ENCODE assay signal across 8 mouse cellular contexts in the genomic region with DNA sequence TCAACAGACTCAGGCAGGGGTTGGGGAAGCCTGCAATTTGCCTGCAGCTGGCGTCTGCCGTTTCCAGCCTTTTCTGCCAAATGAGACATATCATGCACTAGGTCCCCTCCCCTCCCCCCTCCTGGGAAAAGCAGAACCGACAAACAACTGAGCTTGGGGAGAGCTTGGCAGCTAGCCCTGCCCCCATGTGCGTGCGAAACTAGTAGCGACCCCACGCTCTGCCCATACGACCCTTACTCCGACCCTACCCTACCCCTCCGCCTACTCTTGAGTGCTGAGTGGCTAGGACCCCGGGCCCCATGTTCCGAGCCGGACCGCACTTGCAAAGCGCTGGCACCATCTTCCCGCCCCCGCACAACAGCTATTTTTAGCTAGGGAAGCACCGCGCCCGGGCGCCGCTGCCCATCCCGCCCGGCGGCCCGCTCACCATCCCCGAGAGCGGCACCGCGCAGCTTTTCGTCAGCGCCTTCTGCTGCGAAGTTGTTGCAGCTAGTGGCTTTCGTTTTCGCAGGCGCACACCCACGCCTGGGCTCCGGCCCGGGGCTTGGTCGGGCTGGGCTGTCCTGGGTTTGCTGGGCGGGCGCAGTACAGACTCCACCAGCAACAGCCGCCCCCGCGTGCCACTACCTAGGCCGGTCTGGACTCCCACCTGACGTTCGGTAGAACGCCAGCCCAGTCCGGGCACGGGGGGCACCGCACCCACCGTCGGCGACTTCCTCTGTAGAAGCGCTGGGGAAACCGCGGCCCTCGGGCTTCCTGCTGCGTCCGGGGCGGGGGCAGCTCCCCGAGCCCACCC. TPM values are rescaled to one million over a fixed set of nuclear protein-coding genes. Genes with fewer than 3 reads are reported as not detected.
DNase-seq lines count a peak whose midpoint lies in the region; ATAC-seq lines count a peak whose summit lies in the region.

No protein-coding gene starts in this region.

- peak; percentile 75 for ATAC-seq in hindbrain, embryonic 11.5 days (ENCODE audit: low FRiP score)

- H3K4me3 ChIP-seq in hindbrain, embryonic 11.5 days (ENCODE audit: low read depth, low read length): peak overlapping the region; percentile 54

- 0 out of 2 replicates have a peak overlapping the region, but pooled peaks have one; percentile 30 for H3K27ac ChIP-seq in hindbrain, embryonic 11.5 days (ENCODE audit: low read depth, low read length)

- peaks cover 4% of the 10 kb centered on the region; the same call in 1 of the 2 replicates for H3K27me3 ChIP-seq in hindbrain, embryonic 11.5 days (ENCODE audit: control insufficient read depth, insufficient read depth, low read length)

- under 1% methylated on average over 58 of the region's 63 CpGs for WGBS in hindbrain, embryonic 11.5 days

- H3K4me1 ChIP-seq in hindbrain, embryonic 11.5 days (replicated peaks; ENCODE audit: control insufficient read depth, insufficient read depth, low read length): peaks cover 3% of the 10 kb centered on the region; the same call in 1 of the 2 replicates

- no peaks in the 10 kb centered on the region for H3K36me3 ChIP-seq in hindbrain, embryonic 11.5 days (ENCODE audit: control insufficient read depth, insufficient read depth, low read length)

- no peaks in the 10 kb centered on the region for H3K9me3 ChIP-seq in hindbrain, embryonic 11.5 days (ENCODE audit: control insufficient read depth, low read length)

- peak; percentile 58 for DNase-seq in R1 (ENCODE audit: low read depth, low spot score)
- DNase-seq in cerebellum, postnatal 10 days: peak; percentile 84 to 88
- peak; percentile 73 to 83 for DNase-seq in frontal cortex, postnatal 10 days (ENCODE audit: low spot score in 2 of 2)
- DNase-seq in hindbrain, embryonic 11.5 days (ENCODE audit: low spot score): peak; percentile 63
- DNase-seq in layer of hippocampus, postnatal 36 days: peak; percentile 64 to 66
- DNase-seq in lung, postnatal 25 days (ENCODE audit: low spot score): peak; percentile 75
- peak; percentile 68 for DNase-seq in retina, embryonic 14.5 days (ENCODE audit: low spot score)
- DNase-seq in thymus, postnatal 36 days: peak; percentile 79 to 81

- peak overlapping the region; percentile 100 for H3K4me2 ChIP-seq in hindbrain, embryonic 11.5 days (replicated peaks; ENCODE audit: low read depth, low read length)

- peak overlapping the region; percentile 61 for H3K9ac ChIP-seq in hindbrain, embryonic 11.5 days (ENCODE audit: low read depth, low read length)

RNA-seq across cellular contexts. Expression of a gene that starts 23.5 kb away (rescaled TPM):
- 2.1 and 2.7 TPM in 2 replicates for polyA plus RNA-seq in hindbrain, embryonic 11.5 days (2014; fragmentation: Nextera tagmentation; extraction: Ambion mirVana)
- 1 to 10 TPM; 1.5 to 1.9 TPM for total RNA-seq in layer of hippocampus, postnatal 36 days (2021)

Comparison
In these comparisons a context has a peak if more than half of its experiments do, and no peak if none do; other contexts are left out.
1. Peak in every context shown above with its lines: DNase-seq, ATAC-seq, H3K4me3 ChIP-seq and H3K27ac ChIP-seq.